Mouse (Mus musculus) lung, postnatal 0 days (tissue): ENCODE data around the gene Plekhm2.

ENCODE experiments used
- CTCF ChIP-seq: IDR thresholded peaks from 2 replicates; pipeline ENCODE4 v1.5.1; 2016; ENCODE audit warnings: antibody characterized with exemption, mild to moderate bottlenecking
- EP300 ChIP-seq: IDR thresholded peaks from 2 replicates; pipeline ENCODE4 v1.6.1; 2016; ENCODE audit warnings: antibody characterized with exemption, mild to moderate bottlenecking, control low read depth

- TF ChIP-seq CTCF, result no peak
- no peak for TF ChIP-seq EP300
Observed at GRCm38 (mm10) chr4:141679016-141679415, 14.3 kb upstream of the Plekhm2 start.
